Mouse (Mus musculus) bone marrow macrophage, adult 2 months (primary cell): Measurements from ENCODE around the gene Pacsin1.
A peak's percentile ranks its signal among the peaks of the same experiment; 100 is the strongest.

Experiments
- CTCF ChIP-seq: IDR thresholded peaks from 2 replicates; pipeline ENCODE4 v1.5.1; 2012; ENCODE audit warnings: low read depth, mild to moderate bottlenecking, low read length, moderate library complexity
- POLR2A ChIP-seq: IDR thresholded peaks from 2 replicates; pipeline ENCODE4 v1.6.1; 2012; ENCODE audit warnings: mild to moderate bottlenecking, low read depth, low read length, borderline replicate concordance

DNA sequence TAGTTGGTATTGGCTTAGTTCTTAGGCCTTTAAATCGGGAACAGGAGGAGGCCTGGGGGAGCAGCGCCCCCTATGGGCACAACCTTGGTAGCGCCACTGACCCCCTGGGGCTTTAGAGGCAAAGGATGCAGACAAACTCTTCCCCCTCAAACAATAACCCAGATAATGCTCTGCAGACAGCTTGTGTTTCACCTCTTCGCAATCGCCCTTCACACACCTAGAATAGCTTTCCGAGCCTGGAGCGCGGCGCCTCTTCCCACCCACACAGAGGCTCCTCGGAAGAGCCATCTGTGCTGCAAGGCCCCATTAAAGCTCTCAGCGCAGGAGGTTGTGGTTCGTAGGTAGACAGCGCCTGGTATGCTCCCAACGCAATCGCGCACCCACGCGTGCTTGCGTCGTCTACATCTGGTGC is 16.4 kb upstream of the Pacsin1 start:
- TF ChIP-seq CTCF, result peak; percentile 64; the same call in 1 of the 2 replicates
- no peak for TF ChIP-seq POLR2A
